Mouse (Mus musculus) right cerebral cortex, postnatal 4 days (tissue): ENCODE measurements around the gene Adam12.

Experiments used
- DNase-seq: peaks from one replicate; pipeline ENCODE4 v3.0.0-alpha.2; 2022

The Adam12 gene

GRCm38 (mm10) chr7:134231378-134232346 lies at the start of gene Adam12:
Gene Adam12 (minus strand): TSS chr7:134232146.
- no peak for DNase-seq

DNA sequence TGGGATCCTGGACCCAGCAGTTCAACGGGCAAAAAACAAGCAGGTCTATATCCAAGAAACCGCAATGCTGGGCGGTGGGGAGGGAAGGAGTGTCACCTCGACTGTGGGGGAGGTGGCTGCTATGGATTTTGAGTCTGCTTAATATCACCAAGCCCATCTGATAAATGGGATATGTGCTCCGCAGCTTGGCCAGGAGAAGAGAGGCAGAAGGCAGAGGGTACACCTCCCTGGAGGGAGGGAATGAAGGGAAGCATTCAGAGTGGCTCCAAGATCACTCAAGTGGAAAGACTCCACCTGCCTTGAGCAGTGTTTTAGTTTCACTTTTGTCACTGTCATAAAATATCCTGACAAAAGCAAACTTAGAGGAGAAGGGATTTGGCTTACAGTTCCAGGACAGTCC lies 41.0 kb upstream of the Adam12 start:
- no peak for DNase-seq

DNA sequence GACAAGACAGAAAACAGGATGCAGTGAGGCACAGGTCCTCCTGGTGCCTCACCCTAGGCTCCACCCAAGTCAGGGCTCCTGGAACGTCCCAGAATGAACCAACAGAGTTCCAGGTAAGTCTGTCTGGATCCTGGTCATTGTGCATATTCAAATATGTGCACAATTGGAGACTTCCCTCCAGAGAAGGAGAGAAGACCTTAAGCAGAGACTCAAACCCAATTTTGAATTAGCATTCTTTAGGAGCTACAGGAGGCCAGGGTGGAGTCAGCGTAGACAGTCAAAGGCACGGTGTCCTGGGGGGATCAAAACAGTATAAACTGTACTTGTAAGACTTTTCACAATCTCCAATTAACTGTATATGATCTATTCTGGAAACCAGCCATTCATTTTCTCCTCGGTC lies 40.5 kb upstream of the Adam12 start:
- no peak for DNase-seq

GRCm38 (mm10) chr7:134265783-134266182 lies 33.8 kb upstream of the Adam12 start:
- DNase-seq = no peak

GRCm38 (mm10) chr7:134263146-134263906 lies 31.4 kb upstream of the Adam12 start:
- DNase-seq = peak; percentile 64

DNA sequence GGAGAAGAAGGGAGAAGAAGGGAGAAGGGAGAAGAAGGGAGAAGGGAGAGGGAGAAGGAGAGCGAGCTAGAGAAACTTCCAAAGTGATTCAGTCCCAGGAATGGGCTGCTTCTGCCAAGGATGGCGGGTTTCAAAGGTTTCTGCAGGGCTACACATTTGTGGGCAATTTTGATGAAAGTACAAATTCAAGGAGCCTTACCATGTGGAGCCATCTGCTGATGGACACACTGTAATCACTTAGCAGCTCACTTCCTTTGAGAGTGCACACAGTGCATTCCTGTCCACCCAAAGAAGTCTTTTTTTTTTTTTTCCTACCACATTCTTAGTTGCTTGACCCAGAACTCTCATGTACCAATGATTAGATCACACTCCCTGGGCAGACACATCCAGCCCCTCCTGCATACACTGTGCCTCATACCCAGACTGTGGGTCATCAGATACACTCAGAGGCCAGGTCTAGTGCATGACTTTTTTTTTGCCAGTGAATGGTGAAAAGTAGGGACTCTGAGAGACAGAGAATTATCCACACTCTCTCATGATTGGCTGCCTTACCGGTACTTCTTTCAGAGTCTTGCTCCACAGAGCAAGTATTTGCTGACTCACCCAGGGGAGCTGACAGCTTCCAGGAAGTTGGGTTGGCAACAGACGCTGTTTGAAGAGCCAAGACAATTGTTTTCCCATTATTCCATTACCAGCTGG lies 29.2 kb upstream of the Adam12 start:
- DNase-seq = no peak

DNA sequence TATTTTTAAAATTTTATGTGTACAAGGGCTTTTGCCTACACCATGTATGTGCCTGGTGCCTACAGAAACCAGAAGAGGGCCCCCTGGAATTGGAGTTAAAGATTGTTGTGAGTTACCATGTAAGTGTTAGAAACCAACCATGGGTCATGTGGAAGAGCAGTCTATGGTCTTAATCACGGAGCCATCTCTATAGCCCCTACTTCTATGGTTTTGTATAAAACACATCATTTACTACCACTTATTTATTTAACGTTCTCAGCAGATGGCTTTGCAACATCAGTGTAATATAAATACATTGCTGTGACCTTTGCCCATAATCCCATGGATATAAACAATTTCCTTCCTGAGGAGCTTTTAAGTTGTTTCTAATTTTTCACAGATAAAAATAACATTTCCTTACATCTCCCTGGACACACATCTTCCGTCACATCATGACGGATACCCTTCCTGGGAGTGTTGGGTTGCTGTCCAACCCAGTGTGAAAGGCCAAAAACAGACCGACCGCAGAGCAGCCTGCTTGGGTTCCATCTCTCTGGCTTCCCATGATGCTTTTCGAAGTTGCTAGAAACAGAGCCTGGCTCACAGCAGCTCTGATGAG lies 18.4 kb upstream of the Adam12 start:
- DNase-seq = no peak

- no peak for DNase-seq
These were observed 16.1 kb upstream of the Adam12 start for GRCm38 (mm10) chr7:134248041-134248440.

DNA sequence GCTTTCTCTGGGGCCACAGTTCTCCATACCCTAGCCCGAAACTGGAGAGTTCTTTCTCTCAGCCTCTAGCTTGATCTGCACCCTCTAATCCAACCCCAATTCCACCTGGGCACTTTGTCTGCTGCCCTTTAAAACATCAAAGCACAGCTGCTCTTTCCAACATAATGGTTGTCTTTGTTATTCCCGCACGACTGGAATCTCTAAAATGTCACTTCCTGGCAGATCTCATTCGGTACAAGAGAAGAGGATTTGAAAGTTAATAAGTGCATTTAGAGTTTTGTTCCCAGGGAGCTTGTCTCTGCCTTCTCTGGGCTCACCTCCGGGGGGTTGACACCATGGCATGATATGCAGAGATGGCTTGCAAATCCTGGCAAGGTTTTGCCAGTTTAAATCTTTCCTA lies 14.7 kb upstream of the Adam12 start:
- DNase-seq = no peak

DNA sequence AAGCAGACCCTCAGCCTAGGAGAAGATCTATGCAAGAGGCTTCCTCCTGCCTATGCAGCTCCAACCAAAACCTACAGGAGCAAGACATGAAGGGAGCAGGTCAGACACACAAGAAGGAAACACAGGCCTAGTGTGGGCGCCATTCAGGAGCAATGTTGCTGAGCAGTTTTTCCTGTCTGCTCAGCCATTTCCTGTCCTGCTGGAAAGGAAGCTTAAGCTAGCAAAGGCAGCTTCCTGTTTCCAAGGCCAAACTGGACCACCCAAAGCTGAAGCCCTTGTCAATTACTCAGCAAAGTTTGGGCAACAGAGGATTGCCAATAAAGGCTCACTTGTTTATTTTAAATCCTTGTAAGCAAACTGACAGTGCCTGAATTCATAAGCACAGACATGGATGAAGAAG lies 10.8 kb upstream of the Adam12 start:
- no peak for DNase-seq

- no peak for DNase-seq
These were observed 9.3 kb upstream of the Adam12 start for GRCm38 (mm10) chr7:134241212-134241611.

DNA sequence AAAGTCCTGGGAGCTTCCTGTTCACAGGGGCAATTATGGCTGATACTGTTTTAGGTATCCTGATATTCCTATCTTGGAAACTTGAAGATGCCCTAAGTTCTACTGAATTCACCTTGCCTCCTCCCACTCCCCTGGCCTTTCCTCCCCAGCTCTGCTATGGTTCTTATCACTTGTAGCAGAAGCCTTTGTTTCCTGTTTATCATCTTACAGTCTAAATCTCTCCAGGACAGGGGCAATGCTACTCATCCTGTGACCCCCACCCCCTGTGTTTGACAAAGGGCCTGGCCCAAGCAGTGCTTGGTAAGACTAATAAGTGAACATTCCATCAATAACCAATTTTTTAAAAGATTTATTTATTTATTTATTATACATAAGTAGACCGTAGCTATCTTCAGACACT lies 8.6 kb upstream of the Adam12 start:
- DNase-seq = no peak

GRCm38 (mm10) chr7:134238863-134239262 lies 6.9 kb upstream of the Adam12 start:
- no peak for DNase-seq

GRCm38 (mm10) chr7:134237356-134237755 lies 5.4 kb upstream of the Adam12 start:
- DNase-seq = no peak

DNA sequence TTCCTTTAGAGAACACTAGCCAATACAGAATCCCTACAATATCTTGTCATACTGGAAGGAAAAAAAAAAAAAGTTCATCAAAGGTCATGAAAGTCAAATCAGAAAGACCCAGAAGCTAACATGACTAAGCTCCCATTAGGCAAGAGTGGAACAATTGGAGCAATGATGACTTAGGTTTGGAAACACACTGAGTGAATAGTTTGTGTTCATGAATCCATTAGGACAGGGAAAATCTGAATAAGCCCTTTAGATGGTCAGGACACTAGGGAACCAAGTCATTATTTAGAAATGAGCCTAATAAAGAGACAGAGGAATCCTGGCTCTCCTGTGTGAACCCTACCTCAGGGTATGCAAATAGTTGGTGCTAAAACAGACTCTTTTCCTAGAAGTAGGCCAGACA lies 4.8 kb upstream of the Adam12 start:
- no peak for DNase-seq

DNA sequence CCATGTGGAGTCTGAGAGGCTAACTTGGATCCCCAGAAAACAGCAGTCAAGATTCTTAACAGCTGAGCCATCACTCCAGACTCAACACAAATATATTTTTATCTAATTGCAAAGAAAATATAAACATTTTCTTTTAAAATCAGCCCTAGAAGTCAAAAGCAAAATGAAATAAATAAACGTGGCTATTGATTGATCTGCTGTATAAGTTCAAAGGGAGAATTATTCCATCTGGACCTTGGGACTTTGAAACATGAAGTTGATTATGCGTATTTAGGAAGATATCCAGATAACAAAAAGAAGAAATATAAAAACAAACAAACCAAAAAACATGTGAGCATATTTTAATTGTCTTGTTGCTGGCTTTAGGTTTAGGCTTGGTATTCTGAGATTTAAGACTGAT lies 3.6 kb upstream of the Adam12 start:
- DNase-seq = no peak

- DNase-seq = no peak
These were observed 1.2 kb downstream of the Adam12 start for GRCm38 (mm10) chr7:134230708-134231107.

DNA sequence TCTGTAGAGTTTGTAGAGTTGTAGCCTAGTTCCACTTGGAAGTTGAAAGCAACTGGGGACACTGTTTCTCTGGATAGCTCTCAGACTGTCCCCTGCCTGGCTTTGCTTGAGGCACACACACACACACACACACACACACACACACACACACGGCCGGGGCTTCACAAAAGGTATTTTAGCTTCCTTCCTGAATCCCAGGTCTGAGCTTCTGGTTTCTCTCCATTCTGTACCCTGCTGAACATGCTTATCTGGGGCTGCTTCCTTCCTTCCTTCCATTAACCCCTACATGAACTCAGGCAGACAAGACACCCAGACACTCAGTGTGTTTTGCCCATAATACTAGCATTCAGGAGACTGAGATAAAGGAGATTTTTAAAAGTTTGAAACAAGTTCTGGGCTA lies 2.0 kb downstream of the Adam12 start:
- no peak for DNase-seq

DNA sequence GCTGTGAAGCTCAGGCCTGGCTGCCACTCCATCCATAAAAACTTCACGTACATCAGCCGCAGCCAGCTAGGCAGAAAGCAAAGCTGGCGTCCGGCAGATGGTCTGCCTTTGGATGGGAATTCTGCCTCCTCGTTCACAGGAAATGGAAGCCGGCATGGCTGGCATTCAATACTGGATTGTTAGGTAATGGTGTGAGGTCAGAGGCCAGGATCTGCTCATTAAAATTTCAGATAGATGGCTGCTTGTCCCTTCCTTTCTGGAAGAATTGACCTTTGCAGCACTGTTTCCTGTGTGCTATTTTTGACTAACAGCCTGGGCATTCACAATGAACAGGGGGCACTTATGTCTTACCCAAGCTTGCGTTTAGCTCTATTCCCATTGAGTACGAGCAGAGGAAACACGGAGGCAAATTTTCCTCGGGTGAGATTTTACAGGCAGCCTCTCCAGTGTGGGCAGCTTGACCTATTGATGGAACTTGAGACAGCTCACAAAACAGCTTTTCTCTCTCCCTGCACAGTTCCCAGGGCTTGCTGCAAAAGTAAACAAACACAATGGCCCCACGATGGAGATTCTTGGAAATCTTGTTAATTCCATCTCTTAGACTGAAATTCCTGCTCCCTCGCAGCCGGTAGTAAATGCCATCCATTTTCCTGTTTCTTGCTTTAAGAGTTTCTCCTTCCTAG lies 4.0 kb downstream of the Adam12 start:
- DNase-seq = peak; percentile 27

DNA sequence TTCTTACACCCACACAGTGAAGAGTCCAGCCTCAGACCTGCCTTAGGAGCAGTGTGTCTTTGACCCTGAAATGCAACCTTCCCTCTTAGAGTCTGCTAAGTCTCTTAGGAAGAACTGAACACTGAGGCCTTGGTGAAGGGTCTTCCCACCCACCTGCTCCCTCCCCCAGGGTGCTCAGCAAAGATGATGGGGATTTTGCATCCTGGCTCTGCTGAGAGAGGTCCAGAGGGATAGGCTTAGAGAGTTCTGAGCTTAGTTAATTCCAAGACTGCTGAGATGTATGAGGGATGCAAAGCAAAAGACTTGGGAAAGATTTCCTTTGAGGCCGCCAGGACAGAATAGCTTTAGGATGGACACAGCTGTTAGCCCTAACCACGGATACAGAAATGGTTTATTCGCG lies 4.8 kb downstream of the Adam12 start:
- DNase-seq = no peak

GRCm38 (mm10) chr7:134226231-134226630 lies 5.7 kb downstream of the Adam12 start:
- DNase-seq = no peak
